Mouse (Mus musculus): ENCODE data around the gene Sdhc. TPM values are rescaled to one million over a fixed set of nuclear protein-coding genes. Genes with fewer than 3 reads are reported as not detected.
A peak's percentile ranks its signal among the peaks of the same experiment; 100 is the strongest.
"Not testable (repeated sequence)": the region's sequence is repeated elsewhere in the genome, so short reads cannot be mapped to it uniquely, and the experiment has no call there.

The Sdhc gene
- total RNA-seq, 2 experiments from 2014 or later: 191 to 202 TPM

DNA sequence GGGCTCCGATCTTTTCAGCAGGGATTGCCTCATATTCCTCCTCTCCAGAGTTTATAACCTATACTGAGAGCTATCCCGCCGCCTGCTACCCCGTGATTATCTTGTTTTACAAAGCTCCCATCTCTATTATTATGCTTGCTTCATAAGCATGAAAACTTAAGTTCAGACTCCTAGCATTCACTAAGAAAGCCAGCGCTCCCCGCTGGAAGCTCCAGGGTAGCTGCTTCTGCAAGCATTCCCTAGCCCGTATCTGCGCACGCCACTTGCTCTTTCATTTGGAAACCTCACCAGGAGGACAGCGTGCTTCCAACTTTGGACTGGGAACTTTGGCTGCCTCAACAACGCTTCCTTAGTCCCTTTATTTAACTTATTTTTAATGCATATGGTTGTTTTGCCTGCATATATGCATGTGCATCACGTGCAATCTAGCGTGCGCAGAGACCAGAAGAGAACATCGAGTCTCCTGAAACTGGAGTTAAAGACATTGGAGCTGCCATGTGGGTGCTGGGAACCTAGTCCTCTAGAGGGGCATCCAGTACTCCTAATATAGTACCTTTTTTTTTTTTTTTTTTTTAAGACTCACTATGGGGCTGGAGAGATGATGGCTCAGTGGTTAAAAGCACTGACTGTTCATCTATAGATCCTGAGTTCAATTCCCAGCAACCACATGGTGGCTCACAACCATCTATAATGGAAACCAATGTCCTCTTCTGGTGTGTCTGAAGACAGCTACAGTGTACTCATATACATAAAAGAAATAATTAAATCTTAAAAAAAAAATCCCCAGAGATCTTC lies 38.4 kb downstream of the Sdhc start:
- peak in 1 of 2 experiments; percentile 28 for DNase-seq

DNA sequence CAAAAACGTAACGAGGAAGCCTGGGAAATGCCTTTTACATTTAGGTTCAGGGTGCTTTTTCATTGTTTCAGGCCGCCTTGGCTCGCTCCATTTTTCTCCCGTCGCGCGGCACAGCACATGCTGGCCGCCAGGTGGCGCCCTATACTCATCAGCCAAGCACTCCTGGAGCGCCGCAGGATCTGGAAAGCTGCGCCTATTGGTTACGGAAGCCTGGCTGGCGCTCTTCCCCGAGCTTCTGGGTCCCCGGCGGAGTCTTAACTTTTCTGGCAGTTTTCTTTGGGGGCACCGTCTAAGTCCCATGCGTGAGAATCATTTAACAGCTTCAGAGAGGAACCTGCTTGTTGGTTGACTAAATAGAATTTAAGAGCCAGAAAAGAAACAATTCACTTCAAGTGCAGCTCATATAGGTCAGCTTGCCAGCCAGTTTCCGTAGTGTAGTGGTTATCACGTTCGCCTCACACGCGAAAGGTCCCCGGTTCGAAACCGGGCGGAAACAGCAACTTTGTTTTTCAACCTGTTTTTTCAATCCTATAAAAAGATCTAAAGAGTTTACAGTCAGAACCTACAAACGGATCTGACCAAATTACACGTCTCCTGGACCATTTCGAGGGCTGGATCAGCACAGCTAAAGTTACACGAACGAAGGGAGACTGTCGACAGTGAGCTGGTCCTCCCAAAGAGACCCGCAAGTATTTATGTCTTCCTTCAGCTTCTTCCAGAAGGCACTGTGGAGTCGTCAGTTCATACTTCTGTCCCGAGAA lies 39.2 kb downstream of the Sdhc start:
- peak; percentile 92 to 94 for DNase-seq

DNA sequence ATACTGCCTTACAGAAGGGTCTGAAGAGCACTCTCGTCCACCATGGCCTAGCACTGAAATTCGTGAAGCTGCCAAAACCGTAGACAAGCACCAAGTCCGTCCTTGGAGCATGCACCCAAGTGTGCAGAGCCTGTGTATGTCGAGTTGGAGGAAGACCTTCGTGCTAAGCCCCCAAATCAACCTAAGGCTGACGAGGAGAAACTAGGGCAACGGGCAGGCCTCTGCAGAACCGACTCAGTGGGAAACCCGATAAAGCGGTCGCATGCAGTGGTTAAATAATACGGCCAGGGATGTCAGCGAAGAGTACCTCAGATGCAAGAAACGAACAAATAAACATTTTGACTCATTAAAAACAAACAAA lies 39.8 kb downstream of the Sdhc start:
- DNase-seq: no peak

DNA sequence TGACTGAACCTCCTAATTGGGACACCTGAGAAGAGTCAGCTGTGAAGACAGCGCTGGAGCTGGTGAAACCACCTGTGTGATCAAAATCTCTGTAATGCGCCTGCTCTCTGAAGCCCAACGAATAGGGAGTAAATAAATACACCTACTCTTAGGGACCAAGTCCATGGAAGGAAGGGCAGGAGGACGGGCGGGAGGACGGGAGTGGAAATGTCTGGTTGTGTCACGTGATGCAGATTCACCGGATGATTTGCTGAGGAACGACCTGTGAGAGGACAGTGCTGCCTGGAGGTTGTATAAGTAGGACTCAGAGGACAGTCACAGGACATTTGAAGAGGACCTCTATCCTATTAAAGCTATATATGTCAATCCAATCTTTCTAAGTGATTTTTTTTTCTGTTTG lies 40.8 kb downstream of the Sdhc start:
- no peak for DNase-seq

- DNase-seq: no peak
Measured at GRCm38 (mm10) chr1:171105226-171105625, 45.2 kb downstream of the Sdhc start.

DNA sequence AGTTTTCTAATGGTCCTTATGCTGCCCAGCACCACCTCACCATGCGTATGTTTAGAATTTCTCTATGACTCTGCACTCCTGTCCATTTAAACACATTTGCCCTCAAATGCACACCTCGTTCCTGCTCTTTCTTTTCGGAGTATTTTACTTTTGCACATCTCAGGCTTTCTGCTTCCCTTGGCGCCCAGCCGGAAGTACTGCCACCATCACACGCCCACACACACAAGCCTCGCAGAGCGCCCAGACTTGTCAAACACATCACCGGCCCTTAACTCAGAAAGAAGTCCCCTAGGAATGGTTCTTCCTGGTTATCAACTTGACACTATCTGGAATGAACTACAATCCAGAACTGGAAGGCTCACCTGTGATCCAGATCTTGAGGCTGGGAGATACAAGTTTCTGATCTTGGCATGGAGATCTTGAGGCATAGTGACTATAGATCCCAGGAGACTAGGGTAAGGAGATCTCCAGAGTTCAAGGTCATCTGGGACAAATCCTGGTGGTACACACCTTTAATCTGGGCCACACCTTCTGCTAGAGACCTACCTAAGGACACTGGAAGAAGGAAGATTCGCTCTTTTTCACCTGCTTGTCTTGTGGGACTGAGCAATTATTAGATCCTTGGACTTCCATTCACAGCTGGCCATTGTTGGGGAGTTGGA lies 47.1 kb downstream of the Sdhc start:
- no peak for DNase-seq

GRCm38 (mm10) chr1:171102547-171103177 lies 47.7 kb downstream of the Sdhc start:
- DNase-seq: peak; percentile 85 to 86

GRCm38 (mm10) chr1:171101733-171102546 lies 48.5 kb downstream of the Sdhc start:
- peak; percentile 89 to 92 for DNase-seq

- DNase-seq: no peak
Measured at GRCm38 (mm10) chr1:171101033-171101432, 49.4 kb downstream of the Sdhc start.

DNA sequence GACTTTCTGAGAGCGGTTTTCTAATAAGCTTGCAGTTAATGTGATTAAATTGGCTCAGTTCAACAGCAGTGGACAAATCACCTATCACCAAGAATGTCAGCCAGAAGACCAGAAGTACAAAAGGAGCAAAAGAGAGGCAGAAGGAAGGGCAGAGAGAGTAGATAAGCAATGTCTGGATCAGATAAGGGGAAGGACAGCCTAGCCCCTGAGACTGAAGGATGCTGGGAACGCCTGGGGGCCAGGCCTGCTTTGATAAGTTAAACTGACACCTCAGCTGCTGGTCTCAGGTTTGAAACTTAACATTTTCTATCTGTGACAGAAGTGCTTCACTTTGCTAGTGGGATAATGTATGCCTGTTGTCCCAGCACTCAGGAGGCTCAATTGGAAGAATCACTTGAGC lies 52.8 kb downstream of the Sdhc start:
- no peak for DNase-seq

- DNase-seq: no peak
Measured at GRCm38 (mm10) chr1:171097136-171097535, 53.3 kb downstream of the Sdhc start.

- no peak for DNase-seq
Measured at GRCm38 (mm10) chr1:171096110-171096964, 54.1 kb downstream of the Sdhc start.

DNA sequence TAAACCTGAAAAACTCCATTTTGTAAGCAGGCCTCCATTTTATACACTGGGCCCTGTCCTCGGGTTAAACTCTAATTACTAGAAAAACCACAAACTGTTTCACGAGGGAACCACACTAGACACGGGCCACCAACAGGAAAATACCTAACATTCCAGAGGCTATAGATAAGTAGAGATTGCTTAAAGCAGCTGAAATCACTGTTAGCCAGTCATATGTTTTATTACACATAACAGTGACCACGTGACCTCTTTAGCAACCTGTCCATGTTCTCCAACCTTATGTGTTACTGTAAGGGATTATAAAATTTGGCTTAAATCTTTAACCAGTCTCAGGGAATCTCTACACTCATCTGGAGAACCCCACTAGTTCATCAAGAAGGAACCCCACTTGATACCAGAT lies 56.0 kb downstream of the Sdhc start:
- DNase-seq: no peak

DNA sequence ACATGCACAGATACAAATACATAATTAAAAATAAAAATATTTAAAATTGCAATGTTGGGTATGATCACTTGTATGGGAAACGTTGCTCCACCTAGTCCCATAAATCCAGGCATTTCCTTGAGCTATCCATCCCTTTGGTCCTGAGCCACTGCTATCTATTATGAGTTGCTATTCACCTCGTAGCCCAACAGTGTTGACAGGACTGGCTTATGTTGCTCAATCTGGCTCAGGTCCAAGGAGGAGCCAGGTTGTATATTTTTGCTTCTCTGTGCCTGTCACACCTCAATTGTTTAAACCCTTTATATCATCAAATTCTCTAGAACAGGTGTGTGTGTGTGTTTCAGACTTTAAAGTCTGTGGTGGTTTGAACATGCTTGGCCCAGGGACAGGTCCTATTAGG lies 59.6 kb downstream of the Sdhc start:
- DNase-seq: no peak

GRCm38 (mm10) chr1:171089891-171090290 lies 60.5 kb downstream of the Sdhc start:
- DNase-seq: no peak

GRCm38 (mm10) chr1:171088237-171088869 lies 62.0 kb downstream of the Sdhc start:
- not testable (repeated sequence) for DNase-seq

DNA sequence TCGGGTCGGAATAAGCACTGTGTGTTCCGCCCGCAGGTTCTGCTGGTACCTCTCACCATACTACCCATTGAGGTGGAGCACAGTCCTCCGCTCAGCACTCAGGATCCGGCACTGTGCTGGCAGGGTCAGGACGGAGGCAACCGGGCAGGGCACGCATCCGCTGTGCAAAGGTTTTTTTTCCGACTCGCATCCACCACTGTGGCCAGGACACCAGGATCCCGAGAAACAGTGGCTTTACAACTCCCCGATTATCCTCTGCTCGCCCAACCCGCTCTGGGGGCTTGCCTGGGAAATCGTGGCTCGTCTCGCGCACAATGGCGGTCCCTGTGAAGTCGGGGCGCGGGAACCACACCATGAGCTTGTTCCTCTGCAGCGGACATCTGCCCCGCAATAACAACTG lies 64.7 kb downstream of the Sdhc start:
- DNase-seq: no peak

DNA sequence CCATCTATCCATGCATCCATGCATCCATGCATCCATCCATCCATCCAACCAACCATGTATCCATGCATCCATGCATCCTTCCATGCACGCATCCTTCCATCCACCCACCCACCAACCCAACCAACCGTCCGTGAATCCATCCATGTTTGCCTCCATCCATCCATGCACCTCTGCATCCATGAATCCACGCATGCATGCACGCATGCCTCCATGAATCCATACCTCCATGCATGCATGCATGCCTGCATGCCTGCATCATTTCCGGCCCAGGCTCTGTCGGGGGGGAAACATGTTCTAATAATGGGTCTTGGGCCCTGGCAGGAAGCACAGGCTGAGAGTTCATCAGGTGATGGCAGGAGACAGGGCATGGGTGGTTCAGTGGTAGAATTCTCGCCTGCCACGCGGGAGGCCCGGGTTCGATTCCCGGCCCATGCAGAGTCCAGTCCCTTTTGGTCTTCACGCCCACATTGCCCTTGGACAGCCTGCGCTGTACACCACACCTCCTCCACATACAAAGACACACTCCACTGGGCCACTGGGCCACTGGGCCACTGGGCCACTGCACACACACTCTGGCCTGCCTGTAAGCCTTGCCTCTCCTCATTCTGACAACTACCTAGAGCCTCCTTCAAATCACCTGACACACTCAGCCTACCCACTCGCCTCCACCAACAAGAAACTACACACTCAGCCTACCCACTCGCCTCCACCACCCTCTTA lies 68.7 kb downstream of the Sdhc start:
- not testable (repeated sequence) for DNase-seq

- not testable (repeated sequence) for DNase-seq
Measured at GRCm38 (mm10) chr1:171079825-171080224, 70.6 kb downstream of the Sdhc start.

DNA sequence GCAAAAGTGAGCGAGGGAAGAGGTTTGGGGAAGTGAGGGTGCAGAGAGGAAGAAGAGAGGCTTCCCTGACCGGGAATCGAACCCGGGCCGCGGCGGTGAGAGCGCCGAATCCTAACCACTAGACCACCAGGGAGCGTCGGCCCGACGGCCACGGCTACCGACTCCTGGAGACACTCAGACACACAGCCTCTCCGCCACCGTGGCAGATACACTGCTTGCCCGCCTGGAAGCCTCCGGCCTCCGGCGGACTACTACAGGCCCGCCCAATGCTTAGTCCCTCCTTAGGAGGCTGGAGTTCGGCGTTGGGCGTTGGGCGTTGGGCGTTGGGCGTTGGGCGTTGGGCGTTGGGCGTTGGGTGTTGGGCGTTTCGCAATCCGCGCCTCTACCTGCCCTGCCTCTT lies 71.1 kb downstream of the Sdhc start:
- not testable (repeated sequence) for DNase-seq

All from layer of hippocampus, postnatal 36 days (tissue).